In genomic region chr9:71567391-71567790, GRCm38 (mm10) we compare ENCODE assay signal across 20 mouse cellular contexts. TPM values are rescaled to one million over a fixed set of nuclear protein-coding genes. Genes with fewer than 3 reads are reported as not detected.
DNase-seq lines count a peak whose midpoint lies in the region; ATAC-seq and TF ChIP-seq lines count a peak whose summit lies in the region.
"Had no signal": no experiment of that assay in that cellular context is flagged by ENCODE, and none has a peak within 500 bp of the region (broad histone marks: within the 10 kb centered on the region; RNA-seq: fewer than 3 reads in every experiment).

No protein-coding gene starts in this region.

- 29% methylated on average over 3 of the region's 3 CpGs for WGBS in heart, postnatal 0 days
- 51% methylated on average over 3 of the region's 3 CpGs for WGBS in stomach, postnatal 0 days

- H3K36me3 ChIP-seq in heart, postnatal 0 days (replicated peaks; ENCODE audit: control insufficient read depth, insufficient read depth, low read length) = peaks cover 36% of the 10 kb centered on the region
- no peaks in the 10 kb centered on the region for H3K36me3 ChIP-seq in stomach, postnatal 0 days (ENCODE audit: control insufficient read depth, insufficient read depth, low read length)
- H3K36me3 ChIP-seq: forebrain, embryonic 10.5 days; hindbrain, embryonic 13.5 days had no signal

- TF ChIP-seq EP300 in heart, postnatal 0 days (IDR thresholded peaks at IDR 0.05; ENCODE audit: low read depth) = no peak
- TF ChIP-seq EP300 in stomach, postnatal 0 days (optimal IDR thresholded peaks at IDR 0.05) = no peak

- no peak for DNase-seq in gastrocnemius, adult 2 months
- no peak for DNase-seq in gastrocnemius, adult 8-10 months (ENCODE audit: low spot score in 2 of 2)
- DNase-seq in heart, postnatal 0 days (ENCODE audit: low spot score) = no peak
- no peak for DNase-seq in heart, adult 8-10 months (ENCODE audit: low spot score)
- peak; percentile 75 for DNase-seq in lung, postnatal 36 days
- no peak for DNase-seq in lung, postnatal 10 days
- DNase-seq in stomach, postnatal 0 days (ENCODE audit: low spot score) = no peak
- DNase-seq in left cerebral cortex, postnatal 10 days (ENCODE audit: extremely low spot score in 1 of 2, low spot score in 2 of 2) = no peak
- DNase-seq: adrenal gland, postnatal 10 days; cerebellum, adult 18-20 months; cerebellum, adult 9-11 months; cerebellum, postnatal 36 days; gastrocnemius, postnatal 10 days had no signal

- no peak overlapping the region for H3K4me2 ChIP-seq in heart, postnatal 0 days (ENCODE audit: low read depth, low read length)
- no peak overlapping the region for H3K4me2 ChIP-seq in stomach, postnatal 0 days (replicated peaks; ENCODE audit: low read depth)
- H3K4me2 ChIP-seq: heart, embryonic 13.5 days; hindbrain, embryonic 13.5 days had no signal

- no peaks in the 10 kb centered on the region for H3K27me3 ChIP-seq in heart, postnatal 0 days (ENCODE audit: control insufficient read depth, insufficient read depth, low read length)
- H3K27me3 ChIP-seq in stomach, postnatal 0 days (ENCODE audit: control insufficient read depth, insufficient read depth, low read length) = no peaks in the 10 kb centered on the region
- H3K27me3 ChIP-seq: heart, embryonic 13.5 days; hindbrain, embryonic 13.5 days had no signal

- H3K4me1 ChIP-seq in heart, postnatal 0 days (ENCODE audit: control insufficient read depth, insufficient read depth) = peaks cover 25% of the 10 kb centered on the region
- H3K4me1 ChIP-seq in stomach, postnatal 0 days (replicated peaks; ENCODE audit: control insufficient read depth, insufficient read depth) = peaks cover 4% of the 10 kb centered on the region; the same call in 1 of the 2 replicates

- no peak overlapping the region for H3K4me3 ChIP-seq in gastrocnemius, adult 2 months
- no peak overlapping the region for H3K4me3 ChIP-seq in heart, postnatal 0 days (ENCODE audit: low read depth, low read length)
- H3K4me3 ChIP-seq in stomach, postnatal 0 days (ENCODE audit: low read depth, low read length) = no peak overlapping the region
- H3K4me3 ChIP-seq: erythroblast, embryonic 14.5 days; forebrain, embryonic 10.5 days; heart, embryonic 13.5 days; hindbrain, embryonic 13.5 days had no signal

- H3K27ac ChIP-seq in gastrocnemius, adult 2 months = peak overlapping the region; percentile 81
- peak overlapping the region; percentile 52 for H3K27ac ChIP-seq in heart, postnatal 0 days (ENCODE audit: low read depth)
- H3K27ac ChIP-seq in stomach, postnatal 0 days (replicated peaks) = peak overlapping the region; percentile 69
- H3K27ac ChIP-seq: forebrain, embryonic 10.5 days; heart, embryonic 13.5 days; hindbrain, embryonic 13.5 days; hindbrain, postnatal 0 days had no signal

- no peak for TF ChIP-seq CTCF in gastrocnemius, adult 2 months (IDR thresholded peaks at IDR 0.05)
- TF ChIP-seq CTCF in heart, postnatal 0 days (IDR thresholded peaks at IDR 0.05; ENCODE audit: low read depth) = no peak
- TF ChIP-seq CTCF in stomach, postnatal 0 days (IDR thresholded peaks at IDR 0.05; ENCODE audit: low read depth) = no peak

- no peaks in the 10 kb centered on the region for H3K9me3 ChIP-seq in heart, postnatal 0 days (replicated peaks; ENCODE audit: control insufficient read depth, low read length)
- H3K9me3 ChIP-seq in stomach, postnatal 0 days (ENCODE audit: control insufficient read depth, low read length) = no peaks in the 10 kb centered on the region
- H3K9me3 ChIP-seq: forebrain, embryonic 10.5 days; heart, embryonic 13.5 days; hindbrain, embryonic 13.5 days had no signal

- intact Hi-C loops in gastrocnemius, adult 2 months (cut with DNase I) = no loop called here
- intact Hi-C loops in left cerebral cortex, postnatal 10 days (cut with DNase I) = no loop called here

- H3K9ac ChIP-seq in heart, postnatal 0 days (replicated peaks; ENCODE audit: low read depth, low read length) = no peak overlapping the region
- H3K9ac ChIP-seq in stomach, postnatal 0 days (ENCODE audit: low read length) = no peak overlapping the region
- H3K9ac ChIP-seq: heart, embryonic 13.5 days; hindbrain, embryonic 13.5 days had no signal

- ATAC-seq in heart, postnatal 0 days (ENCODE audit: insufficient read depth, low read depth) = no peak
- ATAC-seq in stomach, postnatal 0 days (ENCODE audit: low FRiP score, low TSS enrichment) = no peak
- ATAC-seq: forebrain, embryonic 14.5 days; hindbrain, postnatal 0 days had no signal

RNA-seq across cellular contexts. Expression of gene Myzap, which starts 24.8 kb away (rescaled TPM):
- total RNA-seq in gastrocnemius, adult 2 months (2021) = 1 to 10 TPM; 3.7 to 5.1 TPM
- 1 to 10 TPM; 1.8 to 3.2 (median 2.5) TPM for total RNA-seq in gastrocnemius, adult 8-10 months (2022)
- 196 and 240 TPM in 2 replicates for total RNA-seq in heart, postnatal 0 days (2014; rRNA removed; ENCODE audit: low replicate concordance)
- polyA plus RNA-seq in heart, postnatal 0 days (2015; fragmentation: Nextera tagmentation; extraction: Ambion mirVana) = 301 and 341 TPM in 2 replicates
- total RNA-seq in heart, adult 8-10 months (2022) = 100 to 1,000 TPM; 373 to 483 (median 430) TPM
- 21.9 and 25.7 TPM in 2 replicates for polyA plus RNA-seq in stomach, postnatal 0 days (2015; fragmentation: Nextera tagmentation; extraction: Ambion mirVana)
- total RNA-seq in left cerebral cortex, postnatal 10 days (2021) = 1 to 10 TPM; 1.9 to 3.0 TPM
- total RNA-seq: MEL had no signal
- polyA plus RNA-seq: erythroblast, embryonic 14.5 days had no signal

Comparison
In these comparisons a context has a peak if more than half of its experiments do, and no peak if none do; other contexts are left out.
1. RNA of gene Myzap, which starts 24.8 kb away (total RNA-seq): 373 to 483 TPM in heart, adult 8-10 months and 196 to 240 TPM in heart, postnatal 0 days; 3.7 to 5.1 TPM in gastrocnemius, adult 2 months, 1.8 to 3.2 TPM in gastrocnemius, adult 8-10 months and 1.9 to 3.0 TPM in left cerebral cortex, postnatal 10 days; every median in the first group is over 10 times any median in the second.
2. Peak in every context shown above with its lines, with median percentiles within 50 percentile points of each other: H3K27ac ChIP-seq.